Mouse (Mus musculus) thymus, adult 2 months (tissue): ENCODE results near the gene Gm28729. TPM values are rescaled to one million over a fixed set of nuclear protein-coding genes. Genes with fewer than 3 reads are reported as not detected.

Source experiments
- DNase-seq: peaks from one replicate; pipeline ENCODE4 v3.0.0; 2021
- H3K27ac ChIP-seq: fragments of 200-500 bp; 2 replicates; pipeline ENCODE4 v1.5.1; 2012; ENCODE audit warnings: low read length, control low read depth; ENCODE audit not compliant: control insufficient read depth, insufficient read depth
- H3K27me3 ChIP-seq: fragments of 200-500 bp; 2 replicates; pipeline ENCODE4 v1.6.1; 2012; ENCODE audit warnings: mild to moderate bottlenecking, low read length, moderate library complexity, mixed read lengths; ENCODE audit not compliant: control insufficient read depth, insufficient read depth
- H3K36me3 ChIP-seq: fragments of 200-500 bp; 2 replicates; pipeline ENCODE4 v1.6.1; 2012; ENCODE audit warnings: mild to moderate bottlenecking, low read length, moderate library complexity; ENCODE audit not compliant: control insufficient read depth, insufficient read depth
- H3K4me1 ChIP-seq: fragments of 200-500 bp; replicated peaks from 2 replicates; pipeline ENCODE4 v1.6.1; 2012; ENCODE audit warnings: low read length; ENCODE audit not compliant: control insufficient read depth, insufficient read depth
- H3K4me3 ChIP-seq: fragments of 200-500 bp; 2 replicates; pipeline ENCODE4 v1.5.1; 2012; ENCODE audit warnings: mild to moderate bottlenecking, low read length, control low read depth, moderate library complexity; ENCODE audit not compliant: control insufficient read depth, insufficient read depth
- CTCF ChIP-seq: fragments of 200-500 bp; IDR thresholded peaks from 2 replicates; pipeline ENCODE4 v1.5.1; 2012; ENCODE audit warnings: mild to moderate bottlenecking, control low read depth, low read length, moderate library complexity, borderline replicate concordance; ENCODE audit not compliant: control insufficient read depth, poor library complexity, insufficient read depth; ENCODE audit errors: extremely low read depth
- POLR2A ChIP-seq: fragments of 200-500 bp; IDR thresholded peaks from 2 replicates; pipeline ENCODE4 v1.6.1; 2012; ENCODE audit warnings: mild to moderate bottlenecking, low read length, control low read depth, moderate library complexity; ENCODE audit not compliant: control insufficient read depth, poor library complexity, insufficient read depth; ENCODE audit errors: extremely low read depth
- WGBS: fragments of 180-500 bp; shearing (Covaris S2); methylation state at CpG from one replicate; pipeline ENCODE4 v1.1.7; 2018; 5-methylcytosine and 5-hydroxymethylcytosine counted together
- polyA plus RNA-seq: library from polyadenylated mRNA; depleted of rRNA; stranded (reverse); fragments of >200 nt; gene quantifications from 2 replicates; pipeline ENCODE4 v1.2.3, GENCODE M21; 2012

The Gm28729 gene
- polyA plus RNA-seq, 1 experiment: 0.04 TPM

- DNase-seq: no peak
- 59% methylated on average over 6 of the region's 6 CpGs for WGBS
- peaks cover 8% of the 10 kb centered on the region for H3K4me1 ChIP-seq
Observed at GRCm38 (mm10) chr9:96535431-96535830, 10.4 kb upstream of the Gm28729 start.

DNA sequence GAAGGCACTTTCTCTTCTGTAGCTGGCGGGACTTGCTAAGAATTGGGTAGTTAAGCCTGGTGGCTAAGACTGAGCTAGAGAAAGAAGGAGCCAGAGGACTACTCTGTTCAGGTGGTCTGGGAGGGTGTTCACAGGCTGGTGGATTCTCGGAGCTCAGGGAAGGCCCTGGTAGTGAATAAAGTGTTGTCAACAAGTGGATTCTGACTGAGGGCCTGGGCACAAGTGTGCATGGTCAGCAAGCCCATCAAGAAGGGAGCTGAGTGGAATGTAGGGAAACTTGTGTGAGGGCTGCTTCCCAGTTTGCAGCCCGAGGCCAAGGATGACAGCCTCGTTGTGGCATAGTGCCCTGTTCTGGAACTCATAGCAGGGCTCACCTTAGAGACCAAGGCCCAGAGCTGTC is 9.2 kb upstream of the Gm28729 start:
- no peak overlapping the region for H3K27ac ChIP-seq
- WGBS: 94% methylated on average over 4 of the region's 4 CpGs

More at GRCm38 (mm10) chr9:96535431-96535830, 10.4 kb upstream of the Gm28729 start:
- no peaks in the 10 kb centered on the region for H3K36me3 ChIP-seq
- H3K27me3 ChIP-seq: no peaks in the 10 kb centered on the region
- no peak overlapping the region for H3K4me3 ChIP-seq
- no peak overlapping the region for H3K27ac ChIP-seq
- TF ChIP-seq CTCF: no peak
- TF ChIP-seq POLR2A: no peak

GRCm38 (mm10) chr9:96533476-96533875 is 8.4 kb upstream of the Gm28729 start:
- Histone ChIP-seq H3K4me1 (peaks cover 8% of the 10 kb centered on the region), H3K36me3 (no peaks in the 10 kb centered on the region), H3K4me3 (no peak overlapping the region), H3K27ac (no peak overlapping the region), H3K27me3 (no peaks in the 10 kb centered on the region)
- 96% methylated on average over 6 of the region's 6 CpGs for WGBS
- DNase-seq: no peak
- TF ChIP-seq CTCF: no peak
- TF ChIP-seq POLR2A: no peak

More for the DNA sequence above, 9.2 kb upstream of the Gm28729 start:
- Histone ChIP-seq H3K4me1 (peaks cover 8% of the 10 kb centered on the region), H3K4me3 (no peak overlapping the region), H3K27me3 (no peaks in the 10 kb centered on the region), H3K36me3 (no peaks in the 10 kb centered on the region)
- no peak for DNase-seq
- TF ChIP-seq CTCF (no peak), POLR2A (no peak)

DNA sequence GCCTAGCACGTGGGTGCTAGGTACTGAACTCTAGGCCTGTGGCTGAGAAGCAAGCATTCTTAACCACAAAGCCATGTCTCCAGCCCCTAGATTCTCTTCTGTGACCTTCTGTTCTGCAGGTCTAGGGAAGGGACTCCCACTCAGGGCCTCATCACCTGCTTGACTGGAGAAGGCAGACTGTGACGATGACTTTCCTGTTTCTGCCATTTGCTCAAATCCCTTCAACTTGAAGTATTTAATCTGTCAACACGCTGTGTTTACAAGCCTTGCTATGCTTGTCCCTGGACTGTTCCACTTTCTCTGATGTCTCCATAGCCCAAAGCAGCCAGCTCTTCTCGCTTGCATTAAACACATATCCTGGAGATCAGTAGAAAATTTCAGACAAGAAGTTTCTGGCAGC is 7.5 kb upstream of the Gm28729 start:
- Histone ChIP-seq H3K4me1 (peaks cover 8% of the 10 kb centered on the region), H3K36me3 (no peaks in the 10 kb centered on the region), H3K27ac (no peak overlapping the region), H3K27me3 (no peaks in the 10 kb centered on the region), H3K4me3 (no peak overlapping the region)
- no peak for TF ChIP-seq POLR2A
- 84% methylated on average over 4 of the region's 4 CpGs for WGBS
- no peak for DNase-seq

DNA sequence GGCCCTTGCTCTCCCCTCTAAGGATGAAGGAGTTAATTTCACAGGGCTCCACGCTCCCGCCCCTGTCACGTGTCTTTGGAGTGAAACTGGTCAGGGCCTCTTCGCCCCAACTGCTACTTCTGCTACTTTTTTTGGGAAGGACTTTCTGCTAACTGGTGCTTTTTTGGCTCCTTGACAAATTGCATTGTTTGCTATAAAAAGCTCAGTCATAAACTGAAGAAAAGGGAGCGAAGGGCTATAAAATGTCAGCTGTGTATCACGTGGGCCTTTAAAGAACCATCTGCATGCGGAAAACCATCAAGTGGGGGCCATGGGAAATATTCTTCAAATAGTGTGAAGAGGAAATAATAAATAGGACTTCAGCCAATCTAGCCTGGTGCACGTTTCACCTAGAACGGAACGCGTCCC is 5.6 kb upstream of the Gm28729 start:
- Histone ChIP-seq H3K27ac (no peak overlapping the region), H3K4me1 (no peaks in the 10 kb centered on the region; the same call in 1 of the 2 replicates), H3K27me3 (no peaks in the 10 kb centered on the region), H3K4me3 (no peak overlapping the region), H3K36me3 (no peaks in the 10 kb centered on the region)
- 57% methylated on average over 11 of the region's 11 CpGs for WGBS
- TF ChIP-seq POLR2A (no peak), CTCF (no peak)
- no peak for DNase-seq

- TF ChIP-seq POLR2A: no peak
- no peak for TF ChIP-seq CTCF
- no peaks in the 10 kb centered on the region for H3K27me3 ChIP-seq
- no peak overlapping the region for H3K27ac ChIP-seq
- H3K4me1 ChIP-seq: no peaks in the 10 kb centered on the region
- no peak for DNase-seq
- H3K36me3 ChIP-seq: no peaks in the 10 kb centered on the region
- WGBS: 84% methylated on average over 10 of the region's 10 CpGs
- H3K4me3 ChIP-seq: no peak overlapping the region
Observed at GRCm38 (mm10) chr9:96529961-96530673, 5.1 kb upstream of the Gm28729 start.

DNA sequence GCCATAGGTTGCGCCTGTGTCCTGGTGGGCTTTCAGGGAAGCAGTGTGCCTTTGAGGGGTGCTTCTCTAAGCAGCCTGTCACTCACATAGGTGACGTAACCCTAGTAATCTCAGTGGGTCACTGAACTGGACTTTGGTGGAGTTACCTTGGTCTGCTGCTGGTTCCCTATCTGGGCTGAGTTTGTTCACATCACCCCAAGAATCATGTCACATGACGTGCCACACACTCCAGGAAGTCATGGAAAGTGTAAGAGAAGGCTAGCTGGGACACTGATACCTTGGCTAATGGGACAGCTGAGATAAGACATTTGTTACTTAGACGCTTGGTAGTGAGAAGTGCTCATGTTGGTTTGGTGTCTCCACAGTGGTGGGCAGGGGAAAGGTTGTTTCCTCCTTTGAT is 947 bp upstream of the Gm28729 start:
- Histone ChIP-seq H3K27me3 (no peaks in the 10 kb centered on the region), H3K4me1 (no peaks in the 10 kb centered on the region), H3K36me3 (no peaks in the 10 kb centered on the region), H3K4me3 (no peak overlapping the region), H3K27ac (no peak overlapping the region)
- no peak for DNase-seq
- 88% methylated on average over 4 of the region's 4 CpGs for WGBS
- TF ChIP-seq CTCF (no peak), POLR2A (no peak)
